Mouse (Mus musculus) lung, postnatal 0 days (tissue): ENCODE data around the gene Ltbp1.

Source experiments
- CTCF ChIP-seq: IDR thresholded peaks from 2 replicates; pipeline ENCODE4 v1.5.1; 2016; ENCODE audit warnings: antibody characterized with exemption, mild to moderate bottlenecking
- EP300 ChIP-seq: IDR thresholded peaks from 2 replicates; pipeline ENCODE4 v1.6.1; 2016; ENCODE audit warnings: antibody characterized with exemption, mild to moderate bottlenecking, control low read depth

DNA sequence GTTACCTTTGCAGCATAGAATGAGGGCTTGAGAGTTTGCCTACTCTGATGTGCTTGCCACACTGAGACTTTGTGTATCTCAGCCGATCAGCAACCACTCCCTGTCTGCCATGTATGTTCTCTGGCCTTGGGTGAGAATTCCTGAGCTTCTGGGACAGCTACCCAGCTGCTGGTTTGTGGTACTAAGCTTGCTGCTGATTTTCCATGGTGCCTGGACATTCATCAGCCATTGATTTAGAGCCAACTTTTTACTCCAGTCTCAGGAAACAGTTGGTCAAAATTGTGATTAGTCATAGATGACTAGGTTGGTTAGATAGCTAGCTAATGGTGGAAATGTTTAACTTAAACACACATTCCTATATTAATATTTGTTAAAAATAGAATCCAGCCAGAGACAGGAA is 267.9 kb downstream of the Ltbp1 start:
- TF ChIP-seq CTCF (no peak), EP300 (no peak)
